Comparison of ENCODE assay signal across 32 mouse cellular contexts in genomic region chr5:128444876-128445275, GRCm38 (mm10). TPM values are rescaled to one million over a fixed set of nuclear protein-coding genes. Genes with fewer than 3 reads are reported as not detected.
DNase-seq lines count a peak whose midpoint lies in the region; ATAC-seq and TF ChIP-seq lines count a peak whose summit lies in the region.
"Had no signal": no experiment of that assay in that cellular context is flagged by ENCODE, and none has a peak within 500 bp of the region (broad histone marks: within the 10 kb centered on the region; RNA-seq: fewer than 3 reads in every experiment).

No protein-coding gene starts in this region.

- H3K4me2 ChIP-seq in hindbrain, embryonic 13.5 days, result 0 out of 2 replicates have a peak overlapping the region, but pooled peaks have one; percentile 47
- H3K4me2 ChIP-seq in hindbrain, postnatal 0 days (ENCODE audit: low read depth, low read length), result no peak overlapping the region
- no peak overlapping the region; the same call in 1 of the 2 replicates for H3K4me2 ChIP-seq in midbrain, embryonic 13.5 days (replicated peaks)
- no peak overlapping the region for H3K4me2 ChIP-seq in kidney, embryonic 14.5 days (replicated peaks; ENCODE audit: low read depth, low read length)
- H3K4me2 ChIP-seq: liver, embryonic 12.5 days had no signal

- H3K9me3 ChIP-seq in hindbrain, embryonic 13.5 days, result no peaks in the 10 kb centered on the region
- H3K9me3 ChIP-seq in hindbrain, postnatal 0 days (ENCODE audit: low read length), result no peaks in the 10 kb centered on the region
- no peaks in the 10 kb centered on the region for H3K9me3 ChIP-seq in midbrain, embryonic 13.5 days
- no peaks in the 10 kb centered on the region for H3K9me3 ChIP-seq in midbrain, embryonic 10.5 days (replicated peaks)
- no peaks in the 10 kb centered on the region for H3K9me3 ChIP-seq in kidney, embryonic 14.5 days (ENCODE audit: control insufficient read depth, low read length)
- H3K9me3 ChIP-seq: embryonic facial prominence, embryonic 13.5 days; forebrain, embryonic 10.5 days; forebrain, embryonic 15.5 days; liver, embryonic 12.5 days; neural tube, embryonic 12.5 days; stomach, embryonic 15.5 days had no signal

- H3K4me3 ChIP-seq in hindbrain, embryonic 13.5 days, result no peak overlapping the region
- H3K4me3 ChIP-seq in hindbrain, postnatal 0 days (ENCODE audit: low read length), result no peak overlapping the region
- H3K4me3 ChIP-seq in midbrain, embryonic 13.5 days (replicated peaks), result no peak overlapping the region
- no peak overlapping the region for H3K4me3 ChIP-seq in midbrain, embryonic 10.5 days
- H3K4me3 ChIP-seq in kidney, embryonic 14.5 days (ENCODE audit: low read length), result no peak overlapping the region
- H3K4me3 ChIP-seq: forebrain, embryonic 15.5 days; liver, embryonic 12.5 days; stomach, embryonic 15.5 days had no signal

- WGBS in hindbrain, embryonic 13.5 days, result 20% methylated on average over 6 of the region's 6 CpGs
- 13% methylated on average over 6 of the region's 6 CpGs for WGBS in hindbrain, postnatal 0 days
- 14% methylated on average over 6 of the region's 6 CpGs for WGBS in midbrain, embryonic 13.5 days
- WGBS in midbrain, embryonic 10.5 days, result 16% methylated on average over 6 of the region's 6 CpGs
- 18% methylated on average over 6 of the region's 6 CpGs for WGBS in kidney, embryonic 14.5 days

- H3K27me3 ChIP-seq in hindbrain, embryonic 13.5 days, result peaks cover 68% of the 10 kb centered on the region
- peaks cover 17% of the 10 kb centered on the region; the same call in 1 of the 2 replicates for H3K27me3 ChIP-seq in hindbrain, postnatal 0 days (ENCODE audit: insufficient read depth, low read length)
- peaks cover 49% of the 10 kb centered on the region for H3K27me3 ChIP-seq in midbrain, embryonic 13.5 days
- peaks cover 62% of the 10 kb centered on the region for H3K27me3 ChIP-seq in midbrain, embryonic 10.5 days (ENCODE audit: low read depth, poor library complexity, severe bottlenecking)
- H3K27me3 ChIP-seq in kidney, embryonic 14.5 days (ENCODE audit: control insufficient read depth, insufficient read depth, low read length), result peaks cover 32% of the 10 kb centered on the region

- H3K36me3 ChIP-seq in hindbrain, embryonic 13.5 days, result no peaks in the 10 kb centered on the region
- H3K36me3 ChIP-seq in hindbrain, postnatal 0 days (ENCODE audit: insufficient read depth, low read length), result no peaks in the 10 kb centered on the region
- no peaks in the 10 kb centered on the region for H3K36me3 ChIP-seq in midbrain, embryonic 13.5 days
- H3K36me3 ChIP-seq in midbrain, embryonic 10.5 days, result no peaks in the 10 kb centered on the region
- H3K36me3 ChIP-seq in kidney, embryonic 14.5 days (ENCODE audit: control insufficient read depth, insufficient read depth, low read length), result no peaks in the 10 kb centered on the region
- H3K36me3 ChIP-seq: embryonic facial prominence, embryonic 13.5 days; forebrain, embryonic 10.5 days; forebrain, embryonic 15.5 days; liver, embryonic 12.5 days; neural tube, embryonic 12.5 days; stomach, embryonic 15.5 days had no signal

- H3K9ac ChIP-seq in hindbrain, embryonic 13.5 days, result no peak overlapping the region
- H3K9ac ChIP-seq in hindbrain, postnatal 0 days (replicated peaks; ENCODE audit: low read length), result no peak overlapping the region
- H3K9ac ChIP-seq in midbrain, embryonic 13.5 days (replicated peaks), result no peak overlapping the region
- no peak overlapping the region for H3K9ac ChIP-seq in kidney, embryonic 14.5 days (ENCODE audit: low read depth, low read length)
- H3K9ac ChIP-seq: embryonic facial prominence, embryonic 13.5 days; forebrain, embryonic 15.5 days; liver, embryonic 12.5 days; liver, postnatal 0 days; neural tube, embryonic 12.5 days; stomach, embryonic 15.5 days had no signal

- no peak for ATAC-seq in hindbrain, embryonic 13.5 days (ENCODE audit: low FRiP score)
- ATAC-seq in hindbrain, postnatal 0 days, result no peak
- peak; percentile 24; the same call in 1 of the 2 replicates for ATAC-seq in midbrain, embryonic 13.5 days
- no peak for ATAC-seq in kidney, embryonic 14.5 days (ENCODE audit: low FRiP score, low TSS enrichment)
- ATAC-seq: forebrain, embryonic 15.5 days; liver, embryonic 12.5 days; liver, postnatal 0 days; lung, postnatal 0 days had no signal

- peaks cover 17% of the 10 kb centered on the region for H3K4me1 ChIP-seq in hindbrain, embryonic 13.5 days (replicated peaks)
- no peaks in the 10 kb centered on the region for H3K4me1 ChIP-seq in hindbrain, postnatal 0 days (ENCODE audit: insufficient read depth, low read length)
- peaks cover 16% of the 10 kb centered on the region for H3K4me1 ChIP-seq in midbrain, embryonic 13.5 days (replicated peaks)
- peaks cover 39% of the 10 kb centered on the region for H3K4me1 ChIP-seq in midbrain, embryonic 10.5 days
- no peaks in the 10 kb centered on the region for H3K4me1 ChIP-seq in kidney, embryonic 14.5 days (ENCODE audit: control insufficient read depth, insufficient read depth, low read length)
- H3K4me1 ChIP-seq: liver, embryonic 12.5 days; neural tube, embryonic 12.5 days; stomach, embryonic 15.5 days had no signal

- H3K27ac ChIP-seq in hindbrain, embryonic 13.5 days, result no peak overlapping the region
- H3K27ac ChIP-seq in hindbrain, postnatal 0 days, result no peak overlapping the region
- H3K27ac ChIP-seq in midbrain, embryonic 13.5 days, result no peak overlapping the region
- no peak overlapping the region for H3K27ac ChIP-seq in midbrain, embryonic 10.5 days (replicated peaks)
- H3K27ac ChIP-seq in kidney, embryonic 14.5 days (ENCODE audit: low read depth, low read length), result no peak overlapping the region
- H3K27ac ChIP-seq: embryonic facial prominence, embryonic 13.5 days; forebrain, embryonic 10.5 days; forebrain, embryonic 15.5 days; layer of hippocampus, adult 2 months; left cerebral cortex, adult 2 months; liver, embryonic 12.5 days; macrophage; neural tube, embryonic 12.5 days; stomach, embryonic 15.5 days had no signal

- no peak for TF ChIP-seq CTCF in hindbrain, postnatal 0 days (IDR thresholded peaks at IDR 0.05; ENCODE audit: low read depth)

- DNase-seq in hindbrain, postnatal 0 days (ENCODE audit: low spot score), result no peak
- DNase-seq in midbrain, embryonic 10.5 days (ENCODE audit: low spot score), result no peak
- peak; percentile 43 for DNase-seq in ZHBTc4 (ENCODE audit: low read depth, low spot score)
- peak; percentile 30 for DNase-seq in retina, embryonic 14.5 days (ENCODE audit: low spot score)
- DNase-seq in cerebellum, adult 9-10 months, result no peak
- DNase-seq: adrenal gland, postnatal 10 days; B cell, adult 2 months; cerebellum, adult 8-10 months; cerebellum, postnatal 36 days; embryo, embryonic 11 days; gastrocnemius, postnatal 36 days; heart, adult 18-20 months; kidney, adult 18-20 months; kidney, postnatal 36 days; liver, postnatal 0 days; right cerebral cortex, postnatal 14 days; thymus, postnatal 14 days had no signal

RNA-seq across cellular contexts. Expression of gene Tmem132d, which starts 12.0 kb away (rescaled TPM):
- 1.9 and 2.8 TPM in 2 replicates for polyA plus RNA-seq in hindbrain, embryonic 13.5 days (2015; fragmentation: Nextera tagmentation; extraction: Ambion mirVana)
- total RNA-seq in hindbrain, postnatal 0 days (2014; rRNA removed), result 28.9 and 42.7 TPM in 2 replicates
- 5.8 and 6.1 TPM in 2 replicates for polyA plus RNA-seq in hindbrain, postnatal 0 days (2015; fragmentation: Nextera tagmentation; extraction: Ambion mirVana)
- polyA plus RNA-seq in midbrain, embryonic 13.5 days (2015; fragmentation: Nextera tagmentation; extraction: Ambion mirVana), result 1.2 and 1.3 TPM in 2 replicates
- 0.28 and 0.37 TPM in 2 replicates for polyA plus RNA-seq in midbrain, embryonic 10.5 days (2016; fragmentation: Nextera tagmentation; extraction: Ambion mirVana)
- polyA plus RNA-seq in kidney, embryonic 14.5 days (2014; fragmentation: Nextera tagmentation; extraction: Ambion mirVana), result 0.20 and 0.34 TPM in 2 replicates
- total RNA-seq: heart, adult 18-20 months; hematopoietic stem cell, adult 5-6 weeks; megakaryocyte-erythroid progenitor cell, adult 5-6 weeks had no signal
- polyA plus RNA-seq: liver, postnatal 0 days; macrophage had no signal

Comparison
In these comparisons a context has a peak if more than half of its experiments do, and no peak if none do; other contexts are left out.
1. DNase-seq: peak in ZHBTc4 (single experiment) and retina, embryonic 14.5 days (single experiment); none in hindbrain, postnatal 0 days (single experiment), midbrain, embryonic 10.5 days (single experiment) and cerebellum, adult 9-10 months (single experiment).